Mouse (Mus musculus) forebrain, embryonic 13.5 days (tissue): Measurements from ENCODE around the gene Hmga2. TPM values are rescaled to one million over a fixed set of nuclear protein-coding genes. Genes with fewer than 3 reads are reported as not detected.
"Not testable (repeated sequence)": the region's sequence is repeated elsewhere in the genome, so short reads cannot be mapped to it uniquely, and the experiment has no call there.

Experiments used
- ATAC-seq: fragments of 200-750 bp; cut with Nextera tagmentation; 2 replicates; pipeline ENCODE4 v1.8.0; 2017
- H3K27ac ChIP-seq: fragments of 300-500 bp; sonication (generic); 2 replicates; pipeline ENCODE4 v1.5.1; 2015; ENCODE audit warnings: inconsistent platforms, mild to moderate bottlenecking, moderate library complexity
- H3K27me3 ChIP-seq: fragments of 300-500 bp; sonication (generic); 2 replicates; pipeline ENCODE4 v1.6.1; 2015; ENCODE audit warnings: mild to moderate bottlenecking, inconsistent platforms
- H3K36me3 ChIP-seq: fragments of 300-500 bp; sonication (generic); 2 replicates; pipeline ENCODE4 v1.6.1; 2015; ENCODE audit warnings: mild to moderate bottlenecking, inconsistent platforms; ENCODE audit not compliant: poor library complexity, severe bottlenecking
- H3K4me1 ChIP-seq: fragments of 300-500 bp; sonication (generic); 2 replicates; pipeline ENCODE4 v1.6.1; 2015; ENCODE audit warnings: inconsistent platforms
- H3K4me2 ChIP-seq: fragments of 300-500 bp; sonication (generic); 2 replicates; pipeline ENCODE4 v1.6.1; 2015; ENCODE audit warnings: inconsistent platforms, mild to moderate bottlenecking, moderate library complexity
- H3K4me3 ChIP-seq: fragments of 300-500 bp; sonication (generic); 2 replicates; pipeline ENCODE4 v1.5.1; 2015; ENCODE audit warnings: mild to moderate bottlenecking, inconsistent platforms
- H3K9ac ChIP-seq: fragments of 300-500 bp; sonication (generic); 2 replicates; pipeline ENCODE4 v1.6.1; 2015; ENCODE audit warnings: mild to moderate bottlenecking, inconsistent platforms
- H3K9me3 ChIP-seq: fragments of 300-500 bp; sonication (generic); replicated peaks from 2 replicates; pipeline ENCODE4 v1.6.1; 2016; ENCODE audit warnings: inconsistent platforms
- WGBS: fragments of 180-500 bp; shearing (Covaris S2); methylation state at CpG from one replicate; pipeline ENCODE4 v1.1.7; 2015; 5-methylcytosine and 5-hydroxymethylcytosine counted together
- polyA plus RNA-seq: library from polyadenylated mRNA; unstranded; fragments of >200 nt; fragmentation: Nextera tagmentation; extraction: Ambion mirVana; gene quantifications from 2 replicates; pipeline ENCODE4 v1.2.1, GENCODE M21; 2015

The Hmga2 gene
- polyA plus RNA-seq, 1 experiment from 2014 or later, result 12.1 TPM

DNA sequence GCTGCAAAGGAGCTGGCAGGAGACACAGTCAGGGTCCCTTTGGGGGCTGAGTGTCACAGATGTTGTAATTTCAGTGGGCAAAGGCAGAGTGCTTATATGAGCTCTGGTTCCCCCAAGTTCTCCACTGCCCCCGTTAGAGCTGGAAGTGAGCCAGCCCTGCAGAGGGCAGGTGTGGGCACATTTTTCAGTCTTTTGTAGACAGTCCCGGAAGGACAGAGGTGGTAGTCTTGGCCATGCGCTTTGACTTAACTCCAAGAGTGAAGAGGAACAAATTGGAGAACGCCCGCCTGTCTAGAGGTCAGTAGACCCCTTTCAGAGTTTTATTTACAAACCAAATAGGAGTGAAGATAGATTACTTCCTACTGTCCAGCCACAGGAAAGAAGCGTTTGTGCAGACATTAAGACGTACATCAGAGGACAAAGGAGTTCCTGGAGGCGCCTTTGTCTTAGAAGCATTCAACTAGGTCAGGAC, 87.8 kb downstream of the Hmga2 start:
- peak overlapping the region; percentile 54 for H3K27ac ChIP-seq
- no peak overlapping the region for H3K4me2 ChIP-seq
- WGBS, result 34% methylated on average over 8 of the region's 8 CpGs

DNA sequence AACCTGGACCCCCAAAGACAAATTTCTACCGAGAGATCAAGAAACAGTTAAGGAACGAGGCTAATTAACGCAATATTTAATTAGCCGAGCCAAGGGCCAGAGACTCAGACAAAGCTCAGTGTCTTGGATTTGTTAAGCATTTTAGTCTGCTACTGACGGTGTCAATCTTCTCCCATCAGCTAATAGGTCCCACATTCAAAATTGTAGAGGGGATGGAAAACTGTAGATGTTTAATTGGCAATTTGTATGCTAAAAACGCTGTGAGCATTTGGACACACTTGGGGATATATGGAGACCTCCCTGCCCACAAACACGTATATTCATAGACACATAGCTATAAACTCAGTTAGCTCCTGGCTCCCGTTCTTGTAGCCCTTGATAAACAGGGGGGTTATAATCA, 89.2 kb downstream of the Hmga2 start:
- Histone ChIP-seq H3K9me3 (no peaks in the 10 kb centered on the region), H3K4me3 (no peak overlapping the region)
- WGBS, result 29% methylated on average over 8 of the region's 8 CpGs

More for the DNA sequence above, 87.8 kb downstream of the Hmga2 start:
- no peaks in the 10 kb centered on the region for H3K36me3 ChIP-seq
- no peak overlapping the region for H3K9ac ChIP-seq
- ATAC-seq, result 0 out of 2 replicates have a peak, but pooled peaks have one; percentile 20
- H3K27me3 ChIP-seq, result peaks cover 3% of the 10 kb centered on the region; the same call in 1 of the 2 replicates
- no peaks in the 10 kb centered on the region for H3K9me3 ChIP-seq
- H3K4me1 ChIP-seq, result peaks cover 86% of the 10 kb centered on the region
- H3K4me3 ChIP-seq, result no peak overlapping the region

DNA sequence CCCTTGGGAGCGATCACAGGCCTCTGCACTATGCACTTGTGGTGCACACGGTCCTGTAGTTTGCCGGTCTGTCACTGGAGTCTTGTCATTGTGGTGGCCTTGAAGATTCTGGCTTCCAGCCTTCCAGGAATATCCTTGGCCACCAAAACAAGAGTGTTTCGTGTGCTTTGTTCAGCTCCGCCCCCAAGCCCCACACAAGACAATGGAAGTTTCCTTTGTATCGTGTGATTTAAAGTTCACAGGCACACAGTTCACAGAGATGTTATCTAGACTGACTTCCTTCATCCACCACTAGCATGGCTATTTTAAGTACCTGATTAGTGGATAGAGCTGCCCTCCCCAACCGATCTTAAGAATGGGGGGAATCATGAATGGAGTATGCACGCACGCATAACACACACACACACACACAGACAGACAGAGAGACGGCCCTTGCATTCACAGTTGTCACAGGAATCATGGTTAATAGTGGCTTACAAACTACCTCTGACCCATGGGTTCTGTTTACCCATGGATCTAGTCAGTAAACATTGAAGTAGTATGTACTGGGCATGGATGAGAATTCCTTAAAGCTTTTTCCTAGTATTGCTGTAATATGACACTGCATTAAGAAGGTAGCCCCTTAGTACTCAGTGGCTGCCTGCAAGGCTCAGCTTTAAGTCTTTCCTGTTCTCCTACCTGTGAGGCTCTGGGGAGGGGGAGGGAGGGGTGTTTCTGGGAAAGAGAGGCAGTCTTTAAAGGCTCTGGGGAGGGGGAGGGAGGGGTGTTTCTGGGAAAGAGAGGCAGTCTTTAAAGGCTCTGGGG, 91.3 kb downstream of the Hmga2 start:
- no peak overlapping the region for H3K27ac ChIP-seq

More for the DNA sequence above, 89.2 kb downstream of the Hmga2 start:
- Histone ChIP-seq H3K9ac (no peak overlapping the region), H3K4me1 (peaks cover 80% of the 10 kb centered on the region), H3K27me3 (peaks cover 3% of the 10 kb centered on the region; the same call in 1 of the 2 replicates), H3K4me2 (no peak overlapping the region), H3K27ac (no peak overlapping the region), H3K36me3 (no peaks in the 10 kb centered on the region)
- peak; percentile 61; the same call in 1 of the 2 replicates for ATAC-seq

DNA sequence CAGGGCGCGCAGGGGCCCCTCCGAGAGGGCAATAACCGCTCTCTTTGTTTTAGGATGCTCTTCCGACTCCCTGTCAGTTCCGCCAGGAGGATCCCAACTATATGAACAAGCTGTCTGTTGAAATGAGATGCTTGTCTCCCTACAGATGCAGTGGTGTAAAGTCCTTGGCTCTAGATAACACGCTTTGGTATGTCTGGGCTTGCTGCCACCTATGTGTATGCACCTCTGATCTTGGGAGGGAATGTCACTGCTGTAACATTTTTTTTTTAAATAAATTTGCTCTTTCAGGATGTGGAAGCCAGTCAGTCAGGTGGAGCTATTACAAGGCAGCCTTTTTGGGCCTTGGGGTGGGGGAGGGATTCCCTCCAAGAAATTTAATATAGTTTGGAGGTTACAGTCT, 92.2 kb downstream of the Hmga2 start:
- 77% methylated on average over 7 of the region's 7 CpGs for WGBS
- Histone ChIP-seq H3K4me1 (peaks cover 53% of the 10 kb centered on the region), H3K27me3 (no peaks in the 10 kb centered on the region), H3K27ac (no peak overlapping the region), H3K36me3 (no peaks in the 10 kb centered on the region), H3K4me3 (no peak overlapping the region), H3K9me3 (no peaks in the 10 kb centered on the region), H3K4me2 (no peak overlapping the region), H3K9ac (no peak overlapping the region)
- no peak for ATAC-seq

More for the DNA sequence above, 91.3 kb downstream of the Hmga2 start:
- Histone ChIP-seq H3K36me3 (no peaks in the 10 kb centered on the region), H3K9me3 (no peaks in the 10 kb centered on the region), H3K4me2 (no peak overlapping the region), H3K9ac (no peak overlapping the region), H3K4me1 (peaks cover 59% of the 10 kb centered on the region), H3K27me3 (peaks cover 3% of the 10 kb centered on the region; the same call in 1 of the 2 replicates), H3K4me3 (no peak overlapping the region)
- WGBS, result 59% methylated on average over 10 of the region's 10 CpGs
- no peak for ATAC-seq

DNA sequence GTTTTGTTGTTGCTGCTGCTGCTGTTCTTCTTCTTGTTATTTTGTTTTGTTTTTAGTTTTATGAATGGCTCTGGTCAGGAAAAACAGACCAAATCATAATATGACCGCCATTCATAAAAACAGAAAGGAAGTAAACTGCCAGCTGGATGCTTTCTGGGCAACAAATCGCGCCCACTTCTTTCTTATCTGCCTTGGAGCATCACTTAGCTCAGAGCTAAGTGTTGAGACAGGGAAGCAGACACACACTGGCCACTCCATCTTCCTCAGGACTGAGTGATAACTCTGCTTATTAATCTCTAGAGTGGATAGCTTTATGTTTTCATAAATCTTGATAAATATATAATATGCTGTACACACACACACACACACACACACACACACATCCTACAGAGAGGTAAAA, 98.5 kb downstream of the Hmga2 start:
- Histone ChIP-seq H3K4me1 (peaks cover 45% of the 10 kb centered on the region), H3K36me3 (no peaks in the 10 kb centered on the region), H3K4me3 (no peak overlapping the region), H3K27me3 (peaks cover 3% of the 10 kb centered on the region; the same call in 1 of the 2 replicates), H3K27ac (peak overlapping the region; percentile 61), H3K9ac (no peak overlapping the region), H3K4me2 (peak overlapping the region; percentile 35), H3K9me3 (no peaks in the 10 kb centered on the region)
- peak; percentile 54 for ATAC-seq
- WGBS, result 46% methylated on average over 3 of the region's 3 CpGs

DNA sequence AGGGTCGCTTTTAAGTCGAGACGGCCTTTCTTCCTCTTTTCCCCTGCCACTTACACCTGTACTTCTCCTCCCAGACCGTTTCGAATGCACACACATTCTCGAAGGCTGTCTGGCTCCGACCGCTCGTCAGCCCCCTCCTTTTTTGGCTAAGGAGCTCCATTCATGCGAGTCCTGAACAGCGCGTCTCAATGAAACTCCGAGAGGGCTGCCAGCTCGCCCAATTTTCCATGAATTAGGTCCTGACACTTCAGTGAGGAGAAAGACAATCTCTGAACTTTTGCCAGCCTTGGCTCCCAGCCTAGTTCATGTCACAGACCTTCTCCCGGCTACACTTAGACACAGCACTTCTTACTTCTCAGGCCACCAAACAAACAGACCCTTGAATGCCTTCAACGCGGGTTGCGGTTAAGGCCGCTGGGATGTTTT, 98.9 kb downstream of the Hmga2 start:
- H3K4me2 ChIP-seq, result peak overlapping the region; percentile 35
- H3K27me3 ChIP-seq, result peaks cover 3% of the 10 kb centered on the region; the same call in 1 of the 2 replicates
- 0 out of 2 replicates have a peak overlapping the region, but pooled peaks have one; percentile 6 for H3K4me3 ChIP-seq
- peaks cover 45% of the 10 kb centered on the region for H3K4me1 ChIP-seq
- peak overlapping the region; percentile 61 for H3K27ac ChIP-seq
- H3K9ac ChIP-seq, result no peak overlapping the region
- H3K9me3 ChIP-seq, result no peaks in the 10 kb centered on the region
- WGBS, result 5% methylated on average over 19 of the region's 19 CpGs
- H3K36me3 ChIP-seq, result no peaks in the 10 kb centered on the region
- peak; percentile 96 for ATAC-seq

DNA sequence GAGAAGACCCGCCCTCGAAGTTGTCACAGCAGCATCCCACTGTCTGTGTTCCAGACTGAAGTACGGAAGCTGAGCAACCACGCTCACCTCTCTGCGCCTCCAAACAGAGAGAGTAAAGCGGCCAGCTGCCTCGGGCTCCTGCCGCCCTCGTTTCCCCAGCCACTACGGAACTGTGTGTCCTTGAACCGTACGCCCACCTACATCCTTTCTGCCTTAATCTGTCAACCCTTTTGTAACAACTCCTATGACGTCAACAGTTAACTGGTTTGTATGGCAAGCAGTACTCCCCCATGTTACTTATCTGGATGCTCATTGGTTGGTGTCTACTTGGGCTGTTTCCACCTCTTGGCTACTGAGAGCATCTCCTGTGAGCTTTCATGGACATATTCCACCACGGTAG, 100.8 kb downstream of the Hmga2 start:
- Histone ChIP-seq H3K9me3 (no peaks in the 10 kb centered on the region), H3K36me3 (no peaks in the 10 kb centered on the region), H3K4me1 (peaks cover 45% of the 10 kb centered on the region), H3K27me3 (peaks cover 3% of the 10 kb centered on the region; the same call in 1 of the 2 replicates), H3K4me2 (no peak overlapping the region), H3K4me3 (no peak overlapping the region), H3K27ac (no peak overlapping the region), H3K9ac (no peak overlapping the region)
- WGBS, result 77% methylated on average over 14 of the region's 14 CpGs
- ATAC-seq, result no peak

DNA sequence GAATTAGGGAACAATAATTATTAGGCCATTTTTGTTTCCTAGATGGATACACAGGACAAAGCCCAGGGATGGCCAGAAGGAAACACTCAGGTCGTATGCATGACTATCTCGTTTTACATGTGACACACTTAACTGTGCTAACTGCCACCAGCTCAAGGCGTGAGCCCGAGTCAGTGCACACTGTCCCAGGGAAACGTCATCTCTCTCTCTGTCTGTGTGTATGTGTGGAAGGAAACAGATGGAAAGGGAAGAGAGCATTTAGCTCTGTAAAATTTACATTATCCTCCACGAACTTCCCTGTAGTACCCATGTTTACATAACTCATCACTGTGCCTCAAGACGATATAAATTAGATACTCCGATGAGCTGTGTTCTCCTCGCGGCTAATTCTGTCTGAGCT, 105.1 kb downstream of the Hmga2 start:
- no peaks in the 10 kb centered on the region for H3K27me3 ChIP-seq
- 75% methylated on average over 10 of the region's 10 CpGs for WGBS
- no peak overlapping the region for H3K4me3 ChIP-seq
- no peak overlapping the region for H3K9ac ChIP-seq
- no peak overlapping the region for H3K4me2 ChIP-seq
- no peaks in the 10 kb centered on the region for H3K9me3 ChIP-seq
- no peak for ATAC-seq
- no peaks in the 10 kb centered on the region for H3K36me3 ChIP-seq
- no peak overlapping the region for H3K27ac ChIP-seq
- H3K4me1 ChIP-seq, result peaks cover 16% of the 10 kb centered on the region

DNA sequence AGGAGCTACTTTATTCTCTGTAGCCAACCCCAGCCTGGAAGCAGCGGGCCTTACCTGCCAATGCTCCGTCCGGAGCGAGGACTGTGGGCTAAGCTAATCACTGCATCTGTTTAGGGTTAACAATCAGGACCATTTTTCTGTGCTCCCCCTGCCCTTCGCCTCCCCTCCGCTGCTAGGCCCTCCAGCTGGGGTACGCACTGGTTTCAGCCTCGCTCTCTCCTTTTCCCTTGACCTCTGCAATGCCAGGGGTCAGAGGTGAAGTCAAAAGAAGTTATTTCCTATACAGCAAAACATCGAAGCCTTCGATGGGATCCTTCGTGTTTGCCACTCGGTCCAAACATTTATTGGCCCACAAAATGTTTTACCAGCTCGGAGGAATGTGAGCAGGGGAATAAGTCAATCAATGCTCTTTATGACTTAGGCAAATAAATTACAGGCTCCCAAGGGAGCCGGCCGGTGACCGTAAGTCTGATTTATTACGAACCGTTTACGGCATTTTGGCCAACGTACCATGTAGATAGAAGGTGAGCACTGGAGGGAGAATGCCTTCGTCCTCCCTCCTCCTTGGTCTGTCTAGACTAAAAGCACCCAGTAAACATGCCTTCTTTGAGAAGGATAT, 107.0 kb downstream of the Hmga2 start:
- no peak for ATAC-seq
- WGBS, result 87% methylated on average over 21 of the region's 21 CpGs
- no peaks in the 10 kb centered on the region for H3K9me3 ChIP-seq
- H3K27ac ChIP-seq, result no peak overlapping the region
- peaks cover 17% of the 10 kb centered on the region for H3K4me1 ChIP-seq
- no peak overlapping the region for H3K4me2 ChIP-seq
- no peak overlapping the region for H3K4me3 ChIP-seq
- no peak overlapping the region for H3K9ac ChIP-seq
- H3K36me3 ChIP-seq, result no peaks in the 10 kb centered on the region
- H3K27me3 ChIP-seq, result no peaks in the 10 kb centered on the region

DNA sequence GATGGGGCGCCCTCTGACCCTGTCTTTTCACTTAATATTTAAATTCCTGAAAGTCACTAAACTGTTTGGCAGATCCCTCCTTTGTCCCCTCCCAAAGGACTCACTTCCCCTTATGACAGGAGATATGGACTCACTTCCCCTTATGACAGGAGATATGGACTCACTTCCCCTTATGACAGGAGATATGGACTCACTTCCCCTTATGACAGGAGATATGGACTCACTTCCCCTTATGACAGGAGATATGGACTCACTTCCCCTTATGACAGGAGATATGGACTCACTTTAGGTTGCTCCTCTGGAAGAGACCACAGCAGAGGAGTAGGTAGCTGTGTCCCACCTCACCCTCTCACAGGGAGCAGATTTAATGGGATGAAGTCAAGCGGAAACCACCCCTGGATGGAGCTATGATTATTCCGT, 110.1 kb downstream of the Hmga2 start:
- 88% methylated on average over 3 of the region's 3 CpGs for WGBS
- not testable (repeated sequence) for H3K9me3 ChIP-seq, H3K9ac ChIP-seq, H3K36me3 ChIP-seq, ATAC-seq, H3K4me3 ChIP-seq, H3K4me2 ChIP-seq, H3K27ac ChIP-seq, H3K27me3 ChIP-seq
- peaks cover 19% of the 10 kb centered on the region for H3K4me1 ChIP-seq

DNA sequence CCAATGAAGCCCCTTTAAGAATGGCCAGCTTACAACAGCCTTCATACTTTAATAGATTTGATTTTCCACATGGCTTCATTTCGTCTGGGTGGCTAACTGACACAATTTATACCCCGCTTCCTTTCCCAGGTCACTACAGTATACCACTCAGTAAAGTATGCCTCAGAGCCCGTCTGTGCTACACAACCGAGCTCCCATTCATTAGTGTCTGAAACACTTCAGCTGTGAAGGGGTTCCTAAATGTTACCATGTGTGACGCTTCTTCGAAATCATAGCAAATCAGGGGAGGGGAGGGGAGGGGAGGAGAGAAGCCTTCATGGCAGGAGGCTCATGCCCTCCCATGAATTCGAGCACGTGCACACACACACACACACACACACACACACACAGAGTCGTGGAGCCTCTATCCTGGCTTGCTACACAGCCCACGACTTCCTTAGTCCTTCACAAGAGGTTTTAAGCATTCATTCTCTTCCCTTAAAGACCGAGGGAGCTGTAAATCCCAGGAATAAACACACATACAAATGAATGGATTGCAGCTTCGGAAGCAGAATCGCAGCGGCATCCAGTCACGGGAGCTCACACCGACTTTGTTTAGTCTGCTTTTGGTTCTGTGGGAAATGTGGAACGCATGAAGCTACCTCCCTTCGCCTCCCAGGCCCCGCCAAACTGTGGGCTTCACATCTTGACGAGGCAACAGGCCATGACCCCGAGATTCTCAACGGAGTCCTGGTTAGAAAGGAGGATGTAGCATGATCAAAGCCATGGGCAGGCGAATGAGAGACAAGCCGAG, 110.7 kb downstream of the Hmga2 start:
- Histone ChIP-seq H3K4me1 (peaks cover 19% of the 10 kb centered on the region), H3K36me3 (no peaks in the 10 kb centered on the region), H3K4me2 (peak overlapping the region; percentile 18; the same call in 1 of the 2 replicates), H3K9ac (no peak overlapping the region), H3K27me3 (no peaks in the 10 kb centered on the region), H3K9me3 (no peaks in the 10 kb centered on the region), H3K27ac (no peak overlapping the region), H3K4me3 (no peak overlapping the region)
- no peak for ATAC-seq
- WGBS, result 44% methylated on average over 24 of the region's 24 CpGs
